Mouse (Mus musculus) liver, adult (tissue): ENCODE data around the gene Aida.

Source experiments
- GATA4 ChIP-seq: IDR thresholded peaks from 2 replicates; pipeline ENCODE4 v1.6.1; 2014; ENCODE audit warnings: mild to moderate bottlenecking, low read length; ENCODE audit not compliant: insufficient replicate concordance

Aida gene

DNA sequence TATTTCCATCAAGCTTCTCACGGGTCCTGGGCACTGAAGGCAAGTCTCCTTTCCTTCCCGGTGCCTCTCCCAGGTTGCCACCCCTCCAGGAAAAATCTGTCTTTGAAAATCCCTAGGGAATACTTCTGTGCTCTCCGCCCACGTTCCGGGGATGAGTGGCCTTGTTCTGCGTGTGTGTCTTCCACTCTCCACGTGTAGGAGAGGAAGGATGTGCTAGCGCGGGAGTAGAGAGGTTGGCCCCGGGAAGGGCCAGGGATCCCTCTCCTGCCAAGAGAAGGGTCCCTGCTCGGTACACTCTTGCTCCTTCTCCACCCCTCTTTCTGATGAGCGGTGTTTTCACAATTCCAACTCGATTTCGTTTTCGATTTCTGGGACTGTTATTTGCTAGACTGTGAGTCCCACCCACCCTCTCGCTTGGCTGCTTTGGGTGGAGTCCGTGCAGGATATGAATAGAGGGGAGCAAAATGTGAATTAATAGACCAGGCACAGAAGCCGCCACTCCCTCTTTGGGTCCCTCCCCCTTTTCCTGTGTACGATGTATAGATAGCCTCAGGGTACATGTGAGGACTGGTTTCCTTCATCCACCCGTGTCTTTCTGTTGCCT lies 1.6 kb downstream of the Aida start:
- TF ChIP-seq GATA4: no peak

DNA sequence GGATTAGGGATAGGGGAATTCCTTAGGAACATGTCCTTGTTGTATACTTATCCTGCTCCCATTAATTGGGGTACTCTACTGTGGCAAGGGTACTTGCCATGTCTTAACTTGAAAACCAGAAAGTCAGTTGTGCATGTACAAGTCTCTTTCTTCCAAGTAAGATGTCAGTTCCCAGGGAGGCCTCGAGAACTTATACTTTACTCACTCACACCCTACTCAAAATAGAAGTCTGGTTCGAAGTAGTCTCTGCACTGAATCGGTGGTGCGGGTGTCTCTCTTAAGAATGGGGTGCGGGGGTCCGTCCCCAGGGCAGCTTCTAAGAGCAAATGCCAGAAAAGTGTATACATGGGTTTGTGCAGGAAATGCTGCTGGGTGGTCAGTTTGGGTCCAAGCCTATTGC lies 2.8 kb downstream of the Aida start:
- TF ChIP-seq GATA4: no peak

DNA sequence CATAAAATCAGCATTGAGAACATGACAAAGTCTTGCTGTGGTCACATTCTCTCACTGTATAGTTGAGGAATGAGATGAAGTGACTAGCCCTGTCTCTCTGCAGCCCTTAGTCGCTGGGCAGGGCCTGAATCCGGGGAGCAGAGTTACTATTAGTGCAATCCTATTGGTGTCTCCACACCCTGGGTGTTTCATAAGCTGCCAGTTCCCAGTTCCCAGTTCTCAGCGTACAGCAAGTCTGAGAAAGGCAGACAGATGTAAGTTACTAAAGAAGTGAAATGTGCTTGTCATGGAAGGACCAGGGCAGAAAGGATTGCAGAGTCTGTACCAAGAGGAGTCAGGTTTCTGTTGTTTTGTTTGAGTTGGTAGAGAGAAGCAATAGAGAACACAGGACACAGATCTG lies 11.2 kb downstream of the Aida start:
- no peak for TF ChIP-seq GATA4

DNA sequence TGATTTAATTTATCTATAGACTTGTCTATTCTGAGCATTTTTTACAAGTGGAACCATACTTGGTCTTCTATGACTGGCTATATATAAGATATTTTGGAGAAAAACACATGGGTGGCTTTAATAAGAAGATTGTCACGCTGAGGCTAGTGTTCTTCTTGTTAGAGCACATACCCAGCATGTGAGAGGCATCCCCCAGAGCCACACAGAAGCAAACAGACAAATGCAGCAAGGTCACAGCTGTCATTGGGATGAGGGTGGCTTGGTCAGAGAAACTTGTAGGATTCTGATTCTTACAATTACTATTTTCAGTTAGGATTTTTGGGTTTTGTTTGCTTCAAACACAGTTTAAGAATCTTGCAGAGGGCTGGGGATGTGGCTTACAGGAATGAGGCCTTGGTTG lies 12.1 kb downstream of the Aida start:
- no peak for TF ChIP-seq GATA4

DNA sequence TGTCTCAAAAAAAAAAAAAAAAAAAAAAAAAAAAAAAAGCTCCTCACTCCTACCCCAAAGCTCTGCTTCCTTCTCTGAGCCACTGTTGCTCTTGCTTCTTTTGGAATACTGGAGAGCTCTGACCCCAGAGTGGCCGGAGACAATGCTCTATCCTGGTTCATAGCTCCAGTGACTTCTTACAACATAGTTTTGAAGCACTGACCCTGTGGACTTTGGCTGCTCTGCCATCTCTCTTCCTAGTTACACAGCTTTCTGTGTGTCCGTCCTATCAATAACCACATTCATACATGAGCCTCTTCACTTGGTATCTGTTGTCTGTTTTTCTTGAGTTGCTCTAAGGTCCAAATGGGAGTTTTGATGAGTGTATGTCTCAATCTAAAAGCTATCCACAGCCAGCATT lies 15.7 kb downstream of the Aida start:
- no peak for TF ChIP-seq GATA4

DNA sequence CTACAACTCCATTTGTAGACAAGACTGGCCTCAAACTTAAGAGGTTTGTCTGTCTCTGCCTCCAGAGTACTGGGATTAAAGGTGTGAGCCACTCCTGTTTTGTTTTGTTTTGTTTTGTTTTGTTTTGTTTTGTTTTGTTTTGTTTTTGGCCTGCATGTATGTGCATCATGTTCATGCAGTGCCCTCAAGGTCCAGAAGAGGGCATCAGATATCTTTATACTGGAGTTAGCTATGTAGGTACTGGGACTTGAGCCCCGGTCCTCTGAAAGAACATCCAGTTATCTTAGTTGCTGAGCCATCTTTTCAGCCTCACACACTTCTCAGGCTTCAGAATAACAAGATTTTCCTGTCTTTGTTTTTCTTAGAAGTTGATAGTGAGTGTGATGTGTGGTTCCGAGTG lies 19.4 kb downstream of the Aida start:
- no peak for TF ChIP-seq GATA4

DNA sequence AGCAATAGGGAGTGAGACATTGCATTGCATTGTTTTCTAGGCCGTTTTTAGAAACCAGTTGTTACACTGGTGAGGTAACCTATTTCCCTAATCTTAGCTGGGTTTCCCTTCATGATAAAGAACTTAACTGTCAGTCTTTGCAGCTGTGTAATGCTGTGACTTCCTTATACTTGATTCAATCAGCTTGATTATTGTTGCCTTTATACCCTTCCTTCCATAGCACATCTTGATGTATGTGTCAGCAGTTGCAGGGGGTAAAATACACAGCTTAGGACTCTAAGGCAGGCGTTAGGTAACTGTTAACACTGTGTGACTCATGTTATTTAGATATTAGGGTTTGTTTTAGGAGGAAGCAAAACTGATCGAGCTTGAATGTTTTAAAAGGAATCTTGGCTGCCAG lies 24.3 kb downstream of the Aida start:
- TF ChIP-seq GATA4: no peak

DNA sequence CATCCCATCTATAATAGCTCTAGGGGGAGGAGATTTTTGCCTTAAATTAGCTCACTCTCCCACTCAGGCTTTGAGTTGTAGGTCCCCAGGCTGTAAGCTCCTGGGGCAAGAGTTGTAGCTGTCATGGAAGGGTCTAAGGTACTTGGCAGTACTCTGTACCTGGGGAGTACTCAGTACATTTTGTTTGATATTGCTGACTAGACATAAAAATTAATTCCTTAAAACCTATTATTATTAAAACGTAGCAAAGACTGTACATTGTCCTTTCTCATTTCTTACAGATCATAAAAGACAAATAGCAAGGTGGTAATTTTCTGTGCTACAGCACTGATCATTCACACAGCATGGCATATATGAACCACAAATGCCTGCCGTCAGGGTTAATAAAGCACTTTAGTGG lies 27.5 kb downstream of the Aida start:
- no peak for TF ChIP-seq GATA4

DNA sequence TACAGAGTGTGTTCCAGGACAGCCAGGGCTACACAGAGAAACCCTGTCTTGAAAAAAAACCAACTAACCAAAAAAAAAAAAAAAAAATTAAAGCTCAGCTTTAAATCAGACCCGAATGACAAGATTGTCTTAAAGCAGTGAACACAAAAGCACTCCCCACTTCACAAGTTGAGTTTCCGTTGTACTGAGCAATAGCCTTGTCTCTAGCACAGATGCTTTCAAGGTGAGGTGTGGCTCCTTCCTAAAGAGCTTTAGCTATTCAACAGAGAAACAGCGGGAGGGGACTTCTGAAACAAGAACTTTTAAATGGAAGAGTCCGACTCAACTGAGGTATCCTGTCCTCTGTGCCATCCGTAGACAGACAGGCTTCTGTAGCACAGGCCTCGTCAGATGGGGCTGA lies 28.0 kb downstream of the Aida start:
- no peak for TF ChIP-seq GATA4

DNA sequence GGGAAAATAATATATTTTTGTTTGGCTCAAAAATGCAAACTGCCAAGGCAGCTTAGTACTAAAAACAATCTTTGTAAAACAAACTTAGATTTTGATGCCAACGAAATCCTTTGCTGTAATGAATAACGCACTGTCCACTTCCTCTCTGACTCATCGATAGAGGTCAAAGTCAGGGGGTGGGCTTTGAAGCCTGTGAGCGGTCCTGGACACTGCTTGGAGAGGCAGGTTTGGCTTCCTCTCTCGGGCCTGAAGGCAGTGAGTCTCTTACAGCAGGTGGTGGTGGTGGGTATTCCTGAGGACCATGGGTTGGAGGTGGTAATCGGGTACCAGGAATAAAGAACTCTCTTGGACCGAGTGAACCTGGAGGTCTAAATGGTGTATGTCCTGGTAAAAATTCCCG lies 30.8 kb downstream of the Aida start:
- TF ChIP-seq GATA4: no peak

DNA sequence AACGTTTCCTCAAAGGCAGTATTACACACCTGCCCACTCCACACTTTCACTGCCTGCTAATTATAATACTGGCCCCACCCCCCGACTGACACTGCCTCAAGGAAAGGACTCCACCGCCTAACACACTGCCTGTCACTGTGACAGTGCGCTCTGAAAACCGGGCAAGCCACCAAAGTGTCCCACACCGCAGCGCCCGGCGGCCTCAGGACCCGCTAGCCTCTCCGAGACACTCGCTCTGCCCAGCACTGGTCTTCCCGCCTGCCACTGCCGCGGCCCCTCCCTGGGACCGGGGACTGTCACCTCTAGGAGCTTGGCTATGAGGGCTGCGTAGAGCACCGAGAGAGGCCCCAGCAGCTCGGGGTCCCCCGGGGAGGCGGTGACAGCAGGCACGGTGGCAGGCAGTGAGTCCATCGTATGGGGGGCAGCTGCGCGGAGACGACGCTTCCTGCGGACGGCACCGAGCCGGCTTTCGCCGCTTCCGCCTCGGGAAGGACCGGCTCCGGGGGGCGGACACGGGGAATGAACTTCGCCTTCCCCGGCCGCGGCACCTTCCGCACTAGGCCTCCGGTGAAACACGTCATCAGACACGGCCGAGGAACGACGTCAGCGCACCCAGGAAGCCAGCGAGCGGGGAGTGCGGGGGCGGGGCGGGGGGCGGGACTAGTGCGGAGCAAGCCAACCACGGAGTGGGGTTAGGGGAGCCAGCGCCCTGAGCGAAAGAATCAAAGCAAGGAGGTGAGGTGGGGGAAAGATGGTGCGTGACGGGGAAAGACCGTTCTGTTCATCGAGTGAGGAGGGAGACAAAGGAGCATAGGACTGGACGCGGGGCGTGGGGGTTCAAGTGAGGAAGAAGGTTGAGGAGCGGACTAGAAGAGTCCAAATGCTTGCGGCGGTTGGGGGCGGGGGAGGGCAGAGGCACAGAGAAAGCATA lies 48.8 kb downstream of the Aida start:
- TF ChIP-seq GATA4: no peak

DNA sequence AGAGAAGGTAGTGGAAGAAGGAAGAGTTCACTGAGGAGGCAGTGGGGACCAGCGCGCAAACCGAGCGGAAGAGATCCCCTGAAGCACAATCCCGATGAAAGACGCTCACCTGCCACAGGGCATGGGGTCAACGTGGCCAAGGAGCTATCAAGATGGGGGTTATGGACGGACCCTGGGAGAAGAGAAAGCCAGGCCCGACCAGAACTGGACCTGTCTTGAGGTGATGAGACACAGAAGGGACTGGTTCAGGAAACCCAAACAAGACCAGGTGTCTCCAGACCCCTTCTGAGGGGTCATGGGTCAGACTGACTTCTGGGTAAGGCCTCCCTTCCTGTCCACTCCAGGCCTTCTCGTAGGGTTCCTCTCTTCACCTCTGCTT lies 49.4 kb downstream of the Aida start:
- TF ChIP-seq GATA4: no peak

DNA sequence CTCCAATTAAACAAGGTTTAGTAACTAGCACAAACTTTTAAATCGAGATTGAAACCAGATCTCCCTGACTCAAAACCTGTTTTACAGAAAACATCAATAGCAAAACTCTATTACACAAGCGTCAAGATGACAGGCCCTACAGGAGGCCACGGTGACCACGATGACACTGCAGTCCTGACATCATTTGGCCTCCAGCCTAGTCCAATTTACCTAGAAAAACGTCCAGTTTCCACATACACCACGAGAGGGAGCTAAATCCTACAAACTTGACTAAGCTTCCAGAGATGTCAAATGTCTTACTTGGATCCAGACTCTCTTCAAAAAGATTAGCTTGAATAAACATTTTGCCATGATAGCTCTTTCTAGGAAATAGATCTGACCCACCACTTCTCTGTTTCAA lies 53.5 kb downstream of the Aida start:
- TF ChIP-seq GATA4: no peak

DNA sequence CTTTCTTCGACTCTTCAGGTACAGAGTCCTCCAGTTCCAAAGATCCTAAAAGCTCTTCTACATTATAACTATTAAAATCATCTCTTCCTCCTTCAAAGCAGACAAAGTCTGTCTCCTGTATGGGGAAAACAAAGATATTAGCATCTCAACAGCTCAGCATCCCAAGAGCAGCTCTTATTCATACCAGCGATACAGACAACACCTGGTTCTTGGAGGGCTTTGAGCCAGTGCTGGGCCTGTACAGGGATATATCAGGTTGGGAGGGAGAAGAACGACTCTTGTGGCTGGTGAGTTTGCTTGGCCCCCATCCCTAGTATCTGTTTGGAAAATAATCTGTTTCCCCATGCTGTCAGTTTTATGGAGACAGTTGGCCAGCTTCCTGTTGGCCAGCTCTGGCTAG lies 62.5 kb downstream of the Aida start:
- no peak for TF ChIP-seq GATA4

DNA sequence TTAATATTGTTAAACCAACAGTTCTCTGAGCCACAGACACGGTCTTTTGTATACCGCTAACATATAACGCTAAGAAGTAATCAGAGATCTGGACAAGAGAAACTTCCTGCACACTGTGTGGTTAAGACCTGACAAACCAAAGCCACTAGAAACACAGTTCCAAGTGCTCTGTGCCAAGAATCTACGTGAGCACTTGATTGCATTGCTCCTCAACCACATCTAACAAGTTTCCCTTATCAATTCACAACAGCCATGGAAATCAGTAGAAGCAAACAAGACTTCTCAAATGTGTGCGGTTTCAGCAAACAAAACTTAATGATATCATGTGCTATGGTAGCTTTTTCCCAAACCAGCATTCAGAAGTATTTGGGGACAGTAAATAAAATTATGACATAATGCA lies 65.9 kb downstream of the Aida start:
- TF ChIP-seq GATA4: no peak

DNA sequence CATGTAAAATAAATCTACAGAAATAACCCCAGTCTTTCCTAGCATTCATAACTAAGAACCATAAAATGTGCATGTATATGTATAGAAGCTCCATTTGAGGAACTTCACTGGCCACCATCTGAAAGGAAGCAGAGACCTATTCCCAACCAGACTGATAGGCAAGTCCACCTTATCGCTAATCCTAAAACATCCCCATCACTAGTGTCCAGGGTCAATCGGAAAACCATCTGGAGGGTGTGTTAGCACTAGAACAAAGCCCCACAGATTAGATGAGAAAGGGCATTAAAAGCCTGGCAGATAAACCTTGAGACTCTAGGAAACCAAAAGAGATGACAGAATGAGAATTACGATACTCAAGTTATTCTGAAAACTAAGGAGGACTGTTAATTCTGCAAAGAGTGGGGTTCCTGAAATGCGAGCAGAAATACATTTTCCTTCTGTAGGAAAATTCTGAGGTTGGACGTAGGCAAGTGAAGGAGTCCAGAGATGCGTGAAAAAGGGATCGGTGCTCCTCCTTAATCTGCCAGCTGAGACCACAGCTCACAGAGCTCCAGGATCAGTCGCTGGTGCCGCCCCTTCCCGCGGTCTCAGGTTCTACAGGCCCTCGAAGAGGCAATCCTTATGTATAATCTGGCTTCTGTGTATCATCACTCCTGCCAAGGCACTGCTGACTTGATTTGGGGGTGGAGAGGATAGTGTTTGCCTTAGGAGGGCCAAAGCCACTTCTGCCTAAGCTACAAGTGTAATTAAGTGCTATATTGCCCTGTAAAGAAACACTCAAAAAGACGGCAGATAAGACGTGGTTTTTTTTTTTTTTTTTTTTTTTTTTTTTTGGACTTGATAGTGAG lies 66.6 kb downstream of the Aida start:
- TF ChIP-seq GATA4: no peak
